Mouse (Mus musculus) brain, embryonic 14.5 days (tissue): ENCODE measurements around the gene Gp1ba. TPM values are rescaled to one million over a fixed set of nuclear protein-coding genes. Genes with fewer than 3 reads are reported as not detected.

Experiments
- DNase-seq: peaks from one replicate; pipeline ENCODE4 v3.0.0-alpha.2; 2011; ENCODE audit warnings: low read depth
- CTCF ChIP-seq: fragments of 200-500 bp; IDR thresholded peaks from 2 replicates; pipeline ENCODE4 v1.5.1; 2012; ENCODE audit warnings: inconsistent platforms, mild to moderate bottlenecking, moderate library complexity, borderline replicate concordance; ENCODE audit not compliant: insufficient read depth, insufficient read length; ENCODE audit errors: extremely low read depth
- POLR2A ChIP-seq: fragments of 200-500 bp; IDR thresholded peaks from 2 replicates; pipeline ENCODE4 v1.6.1; 2012; ENCODE audit warnings: mild to moderate bottlenecking, inconsistent platforms, borderline replicate concordance; ENCODE audit not compliant: poor library complexity, insufficient read depth, insufficient read length, severe bottlenecking; ENCODE audit errors: extremely low read depth
- polyA plus RNA-seq: library from polyadenylated mRNA; depleted of rRNA; stranded (reverse); fragments of >200 nt; gene quantifications from 2 replicates; pipeline ENCODE4 v1.2.3, GENCODE M21; 2012; rRNA removed

Gene Gp1ba
- polyA plus RNA-seq, 1 experiment, result 0.30 TPM

DNA sequence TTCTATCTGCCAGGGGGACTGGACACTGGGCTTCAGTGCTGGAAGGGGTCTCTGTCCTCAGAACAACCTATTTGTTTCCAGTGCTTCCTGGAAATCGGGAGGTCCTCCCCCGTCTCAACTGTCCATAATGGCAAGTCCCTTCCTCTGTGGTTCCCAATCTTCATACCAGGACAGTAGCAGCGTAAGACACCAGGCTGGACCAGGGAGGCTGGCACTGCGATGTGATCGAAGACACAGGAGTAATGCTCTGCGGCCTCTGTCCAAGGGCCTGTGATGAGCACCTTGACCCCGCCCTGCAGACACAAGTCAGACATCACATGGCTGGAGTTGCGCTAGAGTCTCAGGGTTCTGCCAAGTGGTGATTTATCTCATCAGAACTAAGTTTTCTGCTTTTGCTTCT is 40.4 kb downstream of the Gp1ba start:
- TF ChIP-seq CTCF (no peak), POLR2A (no peak)
- no peak for DNase-seq

DNA sequence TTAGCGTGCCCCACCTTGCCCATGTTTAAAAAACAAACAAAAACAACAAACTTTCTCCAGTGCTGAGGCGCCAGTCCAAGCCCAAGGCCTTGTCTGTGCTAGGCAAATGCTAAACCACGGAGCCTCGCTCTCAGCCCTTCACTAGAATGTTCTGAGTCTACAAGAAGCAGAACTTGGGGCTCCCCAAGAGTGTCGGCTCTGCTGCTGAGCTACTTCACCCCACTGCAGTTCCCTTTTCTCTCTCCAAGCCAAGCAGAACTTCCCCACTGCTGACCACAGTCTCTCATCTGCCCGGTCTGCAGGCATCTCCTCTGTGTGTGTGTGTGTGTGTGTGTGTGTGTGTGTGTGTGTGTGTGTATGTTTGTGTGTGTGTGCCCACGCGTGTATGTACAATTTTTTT is 41.0 kb downstream of the Gp1ba start:
- TF ChIP-seq CTCF (no peak), POLR2A (no peak)
- DNase-seq, result no peak

DNA sequence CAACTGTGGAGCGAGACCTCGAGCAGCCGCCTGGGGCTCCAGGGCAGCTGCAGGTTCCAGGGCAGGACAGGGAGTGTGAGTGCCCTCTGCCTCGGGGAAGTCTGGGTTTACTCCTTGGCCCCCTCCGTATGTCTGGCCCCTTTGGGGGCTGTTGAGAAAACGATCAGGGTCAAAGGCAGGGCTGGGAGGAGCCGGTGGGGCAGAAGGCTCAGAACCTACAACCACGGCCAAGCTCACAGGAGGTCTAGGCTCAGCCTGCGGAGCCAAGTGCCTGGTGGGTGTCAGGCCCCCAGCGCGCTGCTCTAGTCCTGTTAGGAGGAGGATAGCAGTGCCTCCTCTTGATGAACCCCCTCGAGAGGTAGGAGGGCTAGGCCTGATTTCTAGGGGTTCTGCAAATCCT is 42.2 kb downstream of the Gp1ba start:
- no peak for DNase-seq
- TF ChIP-seq CTCF, result no peak
- TF ChIP-seq POLR2A, result no peak

DNA sequence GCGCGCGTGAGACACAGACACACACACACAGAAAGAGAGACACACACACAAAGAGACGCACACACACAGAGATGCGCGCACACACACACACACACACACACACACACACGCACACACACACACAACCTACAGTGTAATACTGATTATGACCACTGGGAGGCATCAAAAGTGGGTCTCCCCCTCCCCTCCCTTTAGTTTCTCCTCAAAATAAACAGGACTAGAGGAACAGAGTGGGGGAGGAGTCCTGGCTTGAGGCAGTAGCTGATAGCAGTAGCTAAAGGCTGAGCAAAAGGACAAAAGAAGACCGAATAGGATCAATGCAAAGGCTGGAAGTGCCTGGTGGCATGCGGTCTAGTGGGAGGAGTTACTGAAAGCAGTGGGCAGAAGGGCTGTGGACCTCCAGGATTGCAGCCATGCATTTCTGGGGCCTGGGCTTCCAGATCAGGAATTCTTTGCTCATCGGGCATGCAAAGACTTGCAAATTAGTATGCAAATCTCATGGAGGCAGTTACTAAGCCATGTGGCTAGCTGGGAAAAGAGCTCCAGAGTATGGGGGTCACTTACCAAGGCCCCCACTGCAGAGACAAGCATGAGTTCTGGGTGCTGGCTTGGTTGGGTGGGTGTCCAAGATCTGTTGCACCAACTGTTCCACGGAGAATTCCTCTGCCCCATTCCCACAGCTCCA is 43.1 kb downstream of the Gp1ba start:
- peak; percentile 92 for DNase-seq
- peak; percentile 57 for TF ChIP-seq CTCF
- TF ChIP-seq POLR2A, result no peak

DNA sequence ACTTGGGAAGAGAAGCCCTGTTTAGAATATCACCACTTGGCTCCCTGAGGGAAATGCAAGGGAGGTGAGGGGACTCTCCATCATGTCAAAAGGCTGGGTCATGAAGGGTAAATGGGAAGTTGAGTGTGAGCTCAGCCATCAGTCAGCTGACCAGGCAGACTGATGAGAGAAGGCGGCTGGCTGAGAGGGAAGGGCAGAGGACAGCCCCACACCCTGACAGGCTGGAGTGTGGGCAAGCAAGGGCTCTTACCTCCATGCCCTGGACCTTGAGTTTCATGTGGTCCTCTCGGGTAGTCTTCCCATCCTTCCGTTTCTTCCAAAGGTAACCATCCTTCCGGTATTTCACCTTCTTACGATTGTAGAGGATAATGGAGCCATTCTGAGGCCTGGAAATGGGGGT is 44.7 kb downstream of the Gp1ba start:
- no peak for TF ChIP-seq POLR2A
- TF ChIP-seq CTCF, result no peak

DNA sequence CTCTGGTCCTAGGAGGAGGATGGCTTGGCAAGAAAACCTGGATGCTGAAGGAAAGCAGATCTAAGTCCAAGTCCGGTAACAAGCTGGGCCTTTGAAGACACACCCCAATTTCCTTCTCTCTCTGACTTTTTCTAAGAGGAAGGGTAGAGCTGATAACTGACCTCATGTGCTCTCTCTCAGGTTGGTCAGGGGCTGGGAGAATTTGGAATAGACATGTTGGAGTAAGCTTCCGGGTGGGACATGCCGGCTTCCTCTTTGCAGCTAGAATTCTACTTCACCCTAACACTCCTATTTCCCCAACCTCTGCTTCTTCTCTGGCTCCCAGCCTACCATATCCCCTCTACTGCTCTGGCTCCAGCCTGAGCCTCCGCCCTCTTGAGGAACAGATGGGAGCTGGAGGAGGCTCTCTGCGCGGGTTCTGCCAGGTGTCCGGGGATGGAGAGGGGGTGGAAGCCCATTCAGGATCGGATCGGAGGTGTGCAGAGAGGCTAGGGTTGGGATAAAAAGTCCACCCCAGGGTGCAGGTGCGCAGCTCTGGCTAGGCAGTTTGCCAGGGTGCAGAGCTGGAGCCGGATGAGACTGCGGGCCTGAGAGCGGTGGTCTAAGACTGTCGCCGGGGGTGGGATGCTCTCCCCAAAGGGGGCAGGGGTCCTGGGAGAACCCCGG is 48.1 kb downstream of the Gp1ba start:
- DNase-seq, result peak; percentile 72
- no peak for TF ChIP-seq CTCF
- TF ChIP-seq POLR2A, result no peak

More for the DNA sequence above, 44.7 kb downstream of the Gp1ba start:
- no peak for DNase-seq

DNA sequence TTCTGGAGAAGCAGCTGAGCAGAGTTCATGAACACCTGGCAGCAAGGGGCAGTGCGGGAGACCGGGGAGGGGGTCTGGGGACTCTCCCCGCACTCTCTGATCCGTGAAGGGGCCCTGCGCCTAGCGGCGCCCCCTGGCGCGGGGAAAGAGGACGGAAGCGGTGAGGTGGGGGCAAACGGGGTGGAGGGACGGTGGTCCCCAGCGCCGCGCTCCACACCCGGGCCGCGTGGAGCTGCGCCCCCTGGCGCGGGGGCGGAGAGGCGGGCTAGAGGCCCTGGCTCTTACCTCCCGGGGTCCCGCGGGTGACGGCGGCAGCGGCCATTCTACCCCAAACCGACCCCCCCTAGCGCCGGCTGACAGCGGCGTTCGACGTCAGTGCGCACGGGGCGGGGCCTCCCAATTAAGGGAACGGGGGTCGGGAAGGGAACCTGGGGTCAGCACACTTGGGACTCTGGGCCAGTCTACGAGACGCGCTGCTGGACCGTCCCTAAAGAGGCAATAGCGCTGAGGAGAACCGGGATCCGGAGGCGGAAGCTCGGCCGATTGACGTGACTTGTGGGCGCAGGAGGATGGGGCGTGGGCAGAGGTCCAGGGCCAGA is 48.8 kb downstream of the Gp1ba start, which contains the start of gene Camta2:
Camta2 (minus strand) TSS at position 505 of the 599 bp plus-strand sequence.
- TF ChIP-seq POLR2A, result peak; percentile 51; the same call in 1 of the 2 replicates
- TF ChIP-seq CTCF, result peak; percentile 39
- DNase-seq, result peak; percentile 85

DNA sequence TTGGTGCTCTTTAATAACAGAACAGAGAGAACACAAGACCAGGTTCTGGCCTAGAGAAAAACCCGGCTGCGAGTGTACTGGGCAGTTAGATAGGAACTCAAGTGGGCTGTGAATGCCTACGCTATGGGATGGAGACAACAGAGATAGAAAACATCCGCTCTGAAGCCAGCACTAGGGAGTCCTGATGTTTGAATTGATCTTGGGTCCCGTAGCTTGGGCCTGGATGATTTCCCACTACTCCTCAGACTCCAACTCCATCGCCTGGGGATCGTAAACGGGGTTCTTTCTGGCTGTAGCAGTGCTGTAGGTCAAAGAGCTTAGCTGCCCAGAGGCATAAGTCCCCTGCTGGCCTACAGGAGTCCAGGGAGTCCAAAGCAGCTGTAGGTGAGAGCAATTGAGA is 49.5 kb downstream of the Gp1ba start:
- no peak for TF ChIP-seq CTCF
- no peak for TF ChIP-seq POLR2A
- DNase-seq, result no peak

DNA sequence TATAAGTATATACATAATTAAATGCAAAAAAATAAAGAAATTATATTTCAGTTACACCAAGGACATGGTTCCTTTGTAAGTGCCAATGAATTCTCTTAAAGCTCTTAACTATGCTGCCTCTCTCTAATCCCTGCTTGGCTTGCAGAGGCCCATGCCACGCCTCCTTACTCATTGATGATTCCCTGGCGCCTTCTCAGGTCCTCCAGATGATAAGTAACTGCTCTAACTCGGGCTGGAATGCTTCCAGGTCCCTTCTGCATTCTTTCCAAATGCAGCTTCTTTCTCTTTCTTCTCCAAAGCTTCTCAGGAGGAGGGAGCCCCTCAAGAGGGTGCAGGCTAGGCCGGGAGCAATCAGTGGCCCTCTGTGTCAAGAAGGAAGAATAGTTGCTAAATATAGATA is 50.7 kb downstream of the Gp1ba start:
- TF ChIP-seq POLR2A (no peak), CTCF (no peak)

More for the DNA sequence above, 50.7 kb downstream of the Gp1ba start:
- DNase-seq, result peak; percentile 16

Other genes with a start within 250 kb of the Gp1ba start
- 31.2 and 34.2 TPM in 2 replicates for gene Pelp1, start 229.1 kb upstream of the Gp1ba start, polyA plus RNA-seq
- gene Arrb2, start 206.5 kb upstream of the Gp1ba start, polyA plus RNA-seq, result 68.7 and 86.1 TPM in 2 replicates
- 28.1 and 31.8 TPM in 2 replicates for gene Med11, start 187.2 kb upstream of the Gp1ba start, polyA plus RNA-seq
- gene Zmynd15, start 179.7 kb upstream of the Gp1ba start, polyA plus RNA-seq, result 0.93 and 1.4 TPM in 2 replicates
- gene Cxcl16, start 179.1 kb upstream of the Gp1ba start, polyA plus RNA-seq, result 3.1 and 3.5 TPM in 2 replicates
- 1.6 and 2.3 TPM in 2 replicates for gene Tm4sf5, start 133.9 kb upstream of the Gp1ba start, polyA plus RNA-seq
- gene Vmo1, start 124.5 kb upstream of the Gp1ba start, polyA plus RNA-seq, result 0.14 and 0.15 TPM in 2 replicates
- 0.09 TPM in 1 of 2 replicates, not detected in the other for gene Gltpd2, start 119.9 kb upstream of the Gp1ba start, polyA plus RNA-seq
- gene Psmb6, start 113.8 kb upstream of the Gp1ba start, polyA plus RNA-seq, result 405 and 560 TPM in 2 replicates
- not detected in 2 replicates for gene Gm40193, start 106.2 kb upstream of the Gp1ba start, polyA plus RNA-seq
- gene Pld2, start 99.1 kb upstream of the Gp1ba start, polyA plus RNA-seq, result 18.9 and 19.9 TPM in 2 replicates
- gene Mink1, start 76.2 kb upstream of the Gp1ba start, polyA plus RNA-seq, result 94.3 and 99.5 TPM in 2 replicates
- not detected in 2 replicates for gene 4930544D05Rik, start 23.3 kb upstream of the Gp1ba start, polyA plus RNA-seq
- 0.16 TPM in 1 of 2 replicates, not detected in the other for gene Chrne, start 19.9 kb upstream of the Gp1ba start, polyA plus RNA-seq
- 91.1 and 127 TPM in 2 replicates for gene Rnf167, start 8.1 kb downstream of the Gp1ba start, polyA plus RNA-seq
- gene Slc25a11, start 8.4 kb downstream of the Gp1ba start, polyA plus RNA-seq, result 129 and 149 TPM in 2 replicates
- 419 and 479 TPM in 2 replicates for gene Pfn1, start 15.5 kb downstream of the Gp1ba start, polyA plus RNA-seq
- 23.0 and 24.1 TPM in 2 replicates for gene Eno3, start 18.1 kb downstream of the Gp1ba start, polyA plus RNA-seq
- gene Spag7, start 30.3 kb downstream of the Gp1ba start, polyA plus RNA-seq, result 56.3 and 76.0 TPM in 2 replicates
- gene Camta2, start 49.0 kb downstream of the Gp1ba start, polyA plus RNA-seq, result 17.7 and 25.2 TPM in 2 replicates
- 0.61 and 0.72 TPM in 2 replicates for gene Inca1, start 61.0 kb downstream of the Gp1ba start, polyA plus RNA-seq
- 15.7 and 23.0 TPM in 2 replicates for gene Kif1c, start 61.4 kb downstream of the Gp1ba start, polyA plus RNA-seq
- 5.8 and 7.7 TPM in 2 replicates for gene Zfp3, start 125.1 kb downstream of the Gp1ba start, polyA plus RNA-seq
- not detected in 2 replicates for gene Scimp, start 173.5 kb downstream of the Gp1ba start, polyA plus RNA-seq
- 20.3 and 33.9 TPM in 2 replicates for gene Rabep1, start 205.7 kb downstream of the Gp1ba start, polyA plus RNA-seq